Mouse (Mus musculus) central nervous system, embryonic 14 days (tissue): Measurements from ENCODE around the gene Snx7. TPM values are rescaled to one million over a fixed set of nuclear protein-coding genes. Genes with fewer than 3 reads are reported as not detected.

ENCODE experiments used
- polyA plus RNA-seq: library from polyadenylated mRNA; depleted of rRNA; stranded (reverse); fragments of >200 nt; gene quantifications from 2 replicates; pipeline ENCODE4 v1.2.3, GENCODE M21; 2012; rRNA removed

The Snx7 gene
- polyA plus RNA-seq = 8.3 and 11.7 TPM in 2 replicates

DNA sequence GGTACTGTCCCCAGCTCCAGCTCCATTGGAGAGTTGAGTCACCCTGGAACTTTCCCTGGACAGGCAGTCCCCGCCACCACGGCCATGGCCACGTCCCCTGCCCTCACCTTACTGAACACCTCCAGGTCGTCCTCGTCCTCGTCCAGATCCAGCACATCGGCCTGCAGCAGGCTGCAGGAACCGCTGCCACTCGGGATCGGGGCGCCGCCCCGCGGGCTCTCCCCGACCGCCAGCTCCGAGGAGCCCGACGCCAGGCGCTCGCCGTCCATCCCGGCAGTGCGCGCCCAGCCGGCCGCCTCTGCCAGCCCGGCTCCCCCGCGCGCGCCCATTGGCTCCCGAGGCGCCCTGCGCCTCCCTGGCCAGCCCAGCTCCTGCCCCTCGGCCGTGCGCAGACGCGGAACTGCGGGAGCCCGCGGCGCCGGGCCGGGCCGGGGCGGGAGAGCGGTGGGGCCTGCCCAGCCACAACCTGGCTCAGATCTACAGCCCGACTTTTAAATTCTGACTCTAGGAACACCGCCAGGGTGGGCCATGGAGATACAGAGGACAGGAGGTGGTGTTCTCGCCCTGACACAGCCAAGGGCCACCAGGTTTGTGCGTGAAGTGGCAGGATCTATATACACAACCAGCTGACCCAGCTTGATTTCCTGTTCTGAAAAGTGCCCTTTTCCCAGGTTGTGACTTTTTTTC lies at the start of gene Snx7:
Gene Snx7 (minus strand): TSS at position 300 of the 687 bp plus-strand sequence.

